Mouse (Mus musculus) heart, adult 2 months (tissue): ENCODE data around the gene Abhd6. TPM values are rescaled to one million over a fixed set of nuclear protein-coding genes. Genes with fewer than 3 reads are reported as not detected.
"Not testable (repeated sequence)": the region's sequence is repeated elsewhere in the genome, so short reads cannot be mapped to it uniquely, and the experiment has no call there.

Experiments used
- DNase-seq, 2 experiments: peaks; one replicate each; pipeline ENCODE4 v3.0.0; 2021
- H3K27ac ChIP-seq: fragments of 200-600 bp; 2 replicates; pipeline ENCODE4 v1.8.1; 2022
- H3K27me3 ChIP-seq: fragments of 200-500 bp; 2 replicates; pipeline ENCODE4 v1.6.1; 2012; ENCODE audit warnings: mild to moderate bottlenecking, low read length, inconsistent platforms, mixed read lengths; ENCODE audit not compliant: control insufficient read depth, insufficient read depth
- H3K36me3 ChIP-seq: fragments of 200-500 bp; 2 replicates; pipeline ENCODE4 v1.6.1; 2012; ENCODE audit warnings: low read length, inconsistent platforms; ENCODE audit not compliant: control insufficient read depth, insufficient read depth
- H3K4me1 ChIP-seq: fragments of 200-500 bp; 2 replicates; pipeline ENCODE4 v1.6.1; 2011; ENCODE audit warnings: low read length; ENCODE audit not compliant: control insufficient read depth, insufficient read depth
- H3K4me3 ChIP-seq: fragments of 200-600 bp; 2 replicates; pipeline ENCODE4 v1.8.1; 2022
- H3K79me2 ChIP-seq: fragments of 200-500 bp; replicated peaks from 2 replicates; pipeline ENCODE4 v1.6.1; 2012; ENCODE audit warnings: mild to moderate bottlenecking, inconsistent platforms, low read length, moderate library complexity, mixed read lengths; ENCODE audit not compliant: control insufficient read depth, insufficient read depth
- H3K9ac ChIP-seq: fragments of 200-500 bp; 2 replicates; pipeline ENCODE4 v1.6.1; 2012; ENCODE audit warnings: low read depth, mild to moderate bottlenecking, control low read depth, inconsistent platforms, low read length, mixed read lengths
- CTCF ChIP-seq: fragments of 200-600 bp; IDR thresholded peaks from 2 replicates; pipeline ENCODE4 v1.8.1; 2022; ENCODE audit warnings: antibody characterized with exemption, mild to moderate bottlenecking, moderate library complexity
- EP300 ChIP-seq: fragments of 200-500 bp; IDR thresholded peaks from 2 replicates; pipeline ENCODE4 v1.6.1; 2011; ENCODE audit warnings: low read depth, low read length, control low read depth; ENCODE audit not compliant: insufficient read depth
- POLR2A ChIP-seq: fragments of 200-500 bp; IDR thresholded peaks from 2 replicates; pipeline ENCODE4 v1.6.1; 2011; ENCODE audit warnings: mild to moderate bottlenecking, low read depth, low read length, control low read depth; ENCODE audit not compliant: insufficient read depth
- WGBS: fragments of 180-500 bp; shearing (Covaris S2); methylation state at CpG from one replicate; pipeline ENCODE4 v1.1.7; 2018; 5-methylcytosine and 5-hydroxymethylcytosine counted together
- intact Hi-C: fragments of 180-260 bp; cut with DNase I; formaldehyde crosslinking; loops from one replicate; pipeline ENCODE4 v1.15.1; 2025
- polyA plus RNA-seq: library from polyadenylated mRNA; depleted of rRNA; stranded (reverse); fragments of >200 nt; gene quantifications from 2 replicates; pipeline ENCODE4 v1.2.3, GENCODE M21; 2012
- total RNA-seq, 2 experiments: library from RNA; stranded (reverse); gene quantifications; 2 replicates each; pipeline ENCODE4 v1.2.3; 2021

Abhd6 gene
- total and polyA plus RNA-seq, 3 experiments: 8.9 to 13.7 (median 12.4) TPM

- Histone ChIP-seq H3K79me2 (no peaks in the 10 kb centered on the region), H3K27me3 (peaks cover 2% of the 10 kb centered on the region; the same call in 1 of the 2 replicates), H3K36me3 (no peaks in the 10 kb centered on the region), H3K9ac (no peak overlapping the region), H3K4me3 (no peak overlapping the region), H3K4me1 (peaks cover 1% of the 10 kb centered on the region), H3K27ac (no peak overlapping the region)
- WGBS: 88% methylated on average over 5 of the region's 5 CpGs
- no peak for DNase-seq
- TF ChIP-seq EP300: no peak
- no peak for TF ChIP-seq POLR2A
- intact Hi-C loops: no loop called here
Observed at GRCm38 (mm10) chr14:8000247-8000646, 2.5 kb upstream of the Abhd6 start.

DNA sequence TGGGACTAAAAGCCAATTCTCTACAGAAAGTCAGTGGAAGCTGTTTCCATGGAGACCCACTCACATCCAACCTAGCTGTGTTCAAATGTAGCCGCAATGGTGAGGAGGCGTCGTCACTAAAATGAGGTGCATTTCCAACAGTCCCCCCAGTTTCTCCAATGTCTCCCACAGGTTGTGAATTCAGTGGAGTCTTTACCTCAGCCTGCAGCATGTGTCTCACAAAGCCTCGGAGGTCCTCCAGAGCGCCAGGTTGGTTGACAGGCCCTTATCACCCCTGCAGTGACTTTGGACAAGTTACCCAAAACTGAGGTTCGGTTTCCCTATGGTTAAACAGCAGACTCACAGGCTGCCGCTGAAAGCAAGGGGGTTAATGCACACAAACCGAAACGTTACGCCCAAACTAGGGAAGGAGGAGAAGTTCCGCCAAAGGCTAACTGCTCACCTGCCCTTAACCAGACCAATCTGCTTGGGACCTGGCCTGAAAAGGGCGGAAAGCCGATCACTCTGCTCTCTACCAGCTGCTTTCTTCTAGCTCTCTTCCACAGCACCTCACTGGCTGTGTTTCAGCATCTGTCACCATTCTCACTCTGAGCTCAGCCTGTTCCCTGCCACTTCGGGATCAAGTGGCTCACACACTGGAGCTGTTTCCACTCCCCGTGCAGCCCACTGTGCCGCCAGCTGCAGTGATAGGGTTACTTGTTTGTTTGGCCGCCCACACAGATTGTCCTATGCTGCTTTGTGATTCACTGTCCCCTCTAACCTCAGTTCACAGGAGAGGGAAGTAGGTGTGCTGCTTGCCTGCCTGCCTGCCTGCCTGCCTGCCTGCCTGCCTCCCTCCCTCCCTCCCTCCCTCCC is 1.6 kb upstream of the Abhd6 start:
- intact Hi-C loops: no loop called here
- Histone ChIP-seq H3K27ac (no peak overlapping the region), H3K4me3 (no peak overlapping the region), H3K27me3 (peaks cover 2% of the 10 kb centered on the region; the same call in 1 of the 2 replicates), H3K79me2 (no peaks in the 10 kb centered on the region), H3K36me3 (no peaks in the 10 kb centered on the region), H3K4me1 (peaks cover 1% of the 10 kb centered on the region), H3K9ac (no peak overlapping the region)
- TF ChIP-seq POLR2A: no peak
- TF ChIP-seq CTCF: no peak
- no peak for TF ChIP-seq EP300
- no peak for DNase-seq
- whole genome bisulfite sequencing: 45% methylated on average over 17 of the region's 17 CpGs

DNA sequence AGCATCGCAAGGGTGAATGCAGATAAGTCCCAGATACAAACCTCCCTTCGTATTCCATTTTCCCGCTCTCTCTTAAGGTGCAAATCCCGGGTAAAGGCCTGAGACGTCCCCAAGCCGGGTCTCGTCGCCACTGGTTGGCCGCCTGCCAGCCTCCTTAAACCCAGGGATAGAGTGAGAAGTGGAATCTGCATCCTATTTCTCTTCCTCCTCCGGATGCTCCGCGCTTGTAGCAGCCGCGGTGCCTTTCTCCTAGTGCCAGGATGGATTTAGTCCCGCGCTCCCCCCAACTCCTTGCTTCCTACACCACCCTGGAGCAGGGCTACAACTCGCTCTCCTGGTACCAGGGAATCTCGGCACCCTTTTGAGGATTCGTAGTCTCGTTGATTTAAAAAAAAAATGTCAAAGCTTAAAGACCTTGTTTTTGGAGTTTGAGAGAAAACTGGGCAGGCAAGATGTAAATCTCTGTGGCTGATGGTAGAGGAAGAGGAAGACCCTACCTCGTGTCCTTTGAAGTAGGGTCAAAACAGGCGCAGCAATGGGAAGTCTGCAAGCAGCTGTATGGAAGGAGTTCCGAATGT is 480 bp downstream of the Abhd6 start:
- H3K36me3 ChIP-seq: no peaks in the 10 kb centered on the region
- H3K27me3 ChIP-seq: peaks cover 2% of the 10 kb centered on the region; the same call in 1 of the 2 replicates
- peak overlapping the region; percentile 75 for H3K9ac ChIP-seq
- 2% methylated on average over 23 of the region's 23 CpGs for WGBS
- H3K4me1 ChIP-seq: peaks cover 1% of the 10 kb centered on the region; the same call in 1 of the 2 replicates
- DNase-seq: peak in 1 of 2 experiments; percentile 66
- H3K4me3 ChIP-seq: peak overlapping the region; percentile 88
- 0 out of 2 replicates have a peak, but pooled peaks cover 2% of the 10 kb centered on the region for H3K79me2 ChIP-seq
- intact Hi-C loops: no loop called here
- TF ChIP-seq POLR2A (no peak), EP300 (no peak), CTCF (no peak)
- H3K27ac ChIP-seq: peak overlapping the region; percentile 73

DNA sequence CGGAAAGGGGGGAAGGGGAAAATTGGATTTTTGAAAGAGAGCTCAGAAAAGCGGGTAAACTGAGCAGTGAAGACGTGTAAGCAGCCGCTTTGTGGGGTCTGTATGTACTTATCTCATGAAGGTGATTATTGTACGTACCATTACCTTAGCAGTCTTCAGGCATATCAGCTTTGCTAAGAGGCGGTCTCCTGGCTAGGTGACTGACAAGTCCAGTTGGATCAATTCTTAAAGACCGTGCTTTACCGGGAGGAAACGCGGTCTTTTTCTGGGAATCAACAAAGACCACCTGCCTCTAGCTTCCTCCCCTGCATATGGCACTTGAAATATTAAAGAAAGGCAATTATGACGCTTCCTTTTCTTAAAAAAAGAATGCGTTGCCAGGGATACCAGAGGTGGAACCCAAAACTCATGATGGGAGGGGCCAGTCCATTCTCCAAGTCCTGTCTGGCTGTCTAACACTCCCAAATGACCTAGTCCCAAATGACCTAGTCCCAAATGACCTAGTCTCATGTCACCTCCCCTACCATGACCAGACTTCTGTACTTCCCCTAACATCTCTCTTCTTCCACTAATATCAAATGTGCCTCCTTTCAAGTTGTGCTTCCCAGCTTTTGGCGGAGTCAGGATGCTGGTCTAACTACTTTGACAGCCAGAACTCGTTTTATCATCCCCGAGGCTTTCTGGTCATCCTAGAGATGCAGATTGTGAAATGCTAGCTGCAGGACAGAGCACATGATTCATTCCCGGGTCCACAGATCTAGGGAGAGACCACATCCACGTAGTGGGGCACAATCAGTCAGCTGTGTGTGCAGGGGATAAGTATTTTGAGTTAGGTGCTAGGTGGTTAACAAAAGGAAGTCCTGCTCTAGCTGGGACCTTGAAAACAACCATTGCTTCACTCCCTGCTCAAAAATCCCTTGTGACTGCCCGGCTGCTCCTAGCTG is 1.3 kb downstream of the Abhd6 start:
- WGBS: 41% methylated on average over 18 of the region's 18 CpGs
- Histone ChIP-seq H3K4me3 (peak overlapping the region; percentile 88), H3K4me1 (peaks cover 1% of the 10 kb centered on the region; the same call in 1 of the 2 replicates), H3K36me3 (no peaks in the 10 kb centered on the region), H3K27me3 (peaks cover 2% of the 10 kb centered on the region; the same call in 1 of the 2 replicates), H3K79me2 (0 out of 2 replicates have a peak, but pooled peaks cover 2% of the 10 kb centered on the region), H3K9ac (no peak overlapping the region), H3K27ac (no peak overlapping the region)
- no peak for TF ChIP-seq POLR2A
- TF ChIP-seq EP300: no peak
- TF ChIP-seq CTCF: no peak
- DNase-seq: no peak
- intact Hi-C loops: no loop called here

DNA sequence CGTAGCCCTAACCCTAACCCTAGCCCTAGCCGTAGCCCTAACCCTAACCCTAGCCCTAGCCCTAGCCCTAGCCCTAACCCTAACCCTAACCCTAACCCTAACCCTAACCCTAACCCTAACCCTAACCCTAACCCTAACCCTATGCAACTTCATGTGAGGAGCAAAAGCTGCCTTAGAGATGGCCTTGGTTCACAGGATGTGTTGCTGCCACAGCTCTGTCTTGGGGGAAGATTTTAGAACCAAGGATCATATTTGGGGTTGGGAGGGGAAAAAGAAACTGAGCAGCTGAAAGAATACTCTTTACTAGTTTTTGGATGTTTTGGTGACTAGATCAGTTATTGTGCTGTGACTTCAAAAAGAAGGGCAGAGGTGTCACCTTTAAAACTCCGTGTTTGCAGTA is 3.4 kb downstream of the Abhd6 start:
- H3K4me3 ChIP-seq, H3K9ac ChIP-seq, H3K36me3 ChIP-seq, H3K27me3 ChIP-seq, intact Hi-C loops, DNase-seq, H3K79me2 ChIP-seq, H3K4me1 ChIP-seq, H3K27ac ChIP-seq: not testable (repeated sequence)
- 67% methylated on average over 3 of the region's 3 CpGs for WGBS
